Mouse (Mus musculus) lung, embryonic 14.5 days (tissue): ENCODE results near the gene Eipr1. TPM values are rescaled to one million over a fixed set of nuclear protein-coding genes. Genes with fewer than 3 reads are reported as not detected.
"Not testable (repeated sequence)": the region's sequence is repeated elsewhere in the genome, so short reads cannot be mapped to it uniquely, and the experiment has no call there.

Experiments used
- ATAC-seq: fragments of 200-750 bp; cut with Nextera tagmentation; 2 replicates; pipeline ENCODE4 v1.8.0; 2017; ENCODE audit warnings: mild to moderate bottlenecking, moderate TSS enrichment, moderate library complexity; ENCODE audit not compliant: insufficient read depth
- DNase-seq: peaks from one replicate; pipeline ENCODE4 v3.0.0-alpha.2; 2015
- H3K27ac ChIP-seq: fragments of 300-500 bp; sonication (generic); 2 replicates; pipeline ENCODE4 v1.5.1; 2014; ENCODE audit warnings: low read depth, mild to moderate bottlenecking, moderate library complexity
- H3K27me3 ChIP-seq: fragments of 300-500 bp; sonication (generic); 2 replicates; pipeline ENCODE4 v1.6.1; 2014; ENCODE audit warnings: low read length, control low read depth; ENCODE audit not compliant: insufficient read depth
- H3K36me3 ChIP-seq: fragments of 300-500 bp; sonication (generic); 2 replicates; pipeline ENCODE4 v1.6.1; 2014; ENCODE audit warnings: control low read depth; ENCODE audit not compliant: insufficient read depth
- H3K4me1 ChIP-seq: fragments of 300-500 bp; sonication (generic); 2 replicates; pipeline ENCODE4 v1.6.1; 2014; ENCODE audit warnings: antibody characterized with exemption, control low read depth; ENCODE audit not compliant: insufficient read depth
- H3K4me2 ChIP-seq: fragments of 300-500 bp; sonication (generic); 2 replicates; pipeline ENCODE4 v1.6.1; 2014; ENCODE audit warnings: mild to moderate bottlenecking
- H3K4me3 ChIP-seq: fragments of 300-500 bp; sonication (generic); 2 replicates; pipeline ENCODE4 v1.5.1; 2014; ENCODE audit warnings: low read depth, low read length
- H3K9ac ChIP-seq: fragments of 300-500 bp; sonication (generic); 2 replicates; pipeline ENCODE4 v1.6.1; 2014
- H3K9me3 ChIP-seq: fragments of 300-500 bp; sonication (generic); 2 replicates; pipeline ENCODE4 v1.6.1; 2016; ENCODE audit warnings: low read depth, low read length, control low read depth
- CTCF ChIP-seq: IDR thresholded peaks from 2 replicates; pipeline ENCODE4 v1.5.1; 2016; ENCODE audit warnings: antibody characterized with exemption, low read depth
- WGBS: fragments of 180-500 bp; shearing (Covaris S2); extraction: QIAGEN DNeasy Blood & Tissue Kit; methylation state at CpG from one replicate; pipeline ENCODE4 v1.1.7; 2014; 5-methylcytosine and 5-hydroxymethylcytosine counted together
- polyA plus RNA-seq: library from polyadenylated mRNA; unstranded; fragments of >200 nt; fragmentation: Nextera tagmentation; extraction: Ambion mirVana; gene quantifications from 2 replicates; pipeline ENCODE4 v1.2.1, GENCODE M21; 2014

The Eipr1 gene
- polyA plus RNA-seq, 1 experiment from 2014 or later: 28.5 TPM

DNA sequence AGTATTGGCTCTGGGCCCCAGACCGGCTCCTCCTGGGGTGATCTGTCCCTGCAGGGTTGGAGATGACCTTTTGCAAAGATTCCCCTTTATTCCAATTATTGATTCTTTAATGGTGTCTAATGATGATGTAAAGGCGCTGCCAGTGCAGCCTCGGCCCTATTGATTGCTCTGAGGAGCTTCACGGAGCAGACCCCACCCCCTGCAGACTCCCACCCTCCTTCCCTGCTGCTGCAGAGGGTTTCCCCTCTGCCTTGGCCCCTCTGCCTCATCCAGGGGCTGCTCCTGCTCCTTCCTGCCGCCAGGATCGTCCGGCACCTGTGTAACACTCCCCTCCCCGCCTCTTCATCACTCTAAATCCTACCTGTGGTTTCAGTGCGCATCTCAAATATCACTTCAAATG is 156.2 kb downstream of the Eipr1 start:
- 29% methylated on average over 9 of the region's 9 CpGs for WGBS
- Histone ChIP-seq H3K4me3 (no peak overlapping the region), H3K4me2 (no peak overlapping the region), H3K27ac (no peak overlapping the region), H3K9ac (no peak overlapping the region), H3K4me1 (peaks cover 2% of the 10 kb centered on the region; the same call in 1 of the 2 replicates), H3K9me3 (no peaks in the 10 kb centered on the region), H3K27me3 (no peaks in the 10 kb centered on the region), H3K36me3 (no peaks in the 10 kb centered on the region)
- DNase-seq (no peak), ATAC-seq (no peak)
- no peak for TF ChIP-seq CTCF

DNA sequence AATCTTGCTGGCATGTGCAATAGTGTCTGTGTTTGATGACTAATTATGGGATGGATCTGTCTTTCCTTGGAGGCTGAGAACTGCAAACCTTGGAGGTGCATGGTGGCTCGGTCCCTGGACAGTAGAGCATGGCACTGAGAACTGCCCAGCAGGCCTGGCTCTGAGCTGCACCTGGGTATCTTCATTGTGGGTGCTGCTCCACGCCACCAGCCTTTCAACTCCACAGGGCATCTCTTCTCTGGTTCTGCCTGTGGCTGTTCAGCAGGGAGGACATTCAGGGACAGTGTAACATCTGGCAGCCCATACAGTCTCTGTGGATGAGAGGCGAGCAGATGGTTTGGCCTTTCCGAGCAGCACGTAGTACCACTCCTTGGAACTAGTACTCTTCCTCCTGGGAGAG is 158.2 kb downstream of the Eipr1 start:
- DNase-seq (no peak), ATAC-seq (no peak)
- Histone ChIP-seq H3K36me3 (no peaks in the 10 kb centered on the region), H3K4me3 (no peak overlapping the region), H3K4me2 (no peak overlapping the region), H3K9me3 (no peaks in the 10 kb centered on the region), H3K9ac (no peak overlapping the region), H3K27me3 (no peaks in the 10 kb centered on the region), H3K4me1 (peaks cover 2% of the 10 kb centered on the region; the same call in 1 of the 2 replicates), H3K27ac (no peak overlapping the region)
- WGBS: 90% methylated on average over 5 of the region's 5 CpGs
- no peak for TF ChIP-seq CTCF

DNA sequence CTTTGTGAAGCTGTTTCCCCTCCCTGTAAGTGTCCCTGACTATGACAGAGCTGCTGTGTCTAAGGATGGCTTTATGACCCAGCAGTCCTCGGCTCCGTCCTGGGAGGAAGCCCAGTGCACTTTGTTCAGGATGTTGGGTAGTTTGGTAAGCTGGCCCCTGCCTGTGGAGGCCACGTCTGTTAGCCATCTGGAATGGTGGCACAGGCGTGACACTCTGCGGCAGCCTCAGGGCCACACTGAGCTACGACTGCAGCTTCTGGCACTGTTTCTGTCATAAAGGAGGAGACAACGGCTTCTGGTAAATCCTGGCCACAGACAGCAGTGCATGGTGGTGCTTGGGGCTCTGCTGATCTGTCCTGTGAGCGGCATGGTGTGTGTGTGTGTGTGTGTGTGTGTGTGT is 159.0 kb downstream of the Eipr1 start:
- Histone ChIP-seq H3K27me3 (no peaks in the 10 kb centered on the region), H3K36me3 (no peaks in the 10 kb centered on the region), H3K4me1 (peaks cover 2% of the 10 kb centered on the region; the same call in 1 of the 2 replicates), H3K9me3 (no peaks in the 10 kb centered on the region), H3K9ac (no peak overlapping the region), H3K4me3 (no peak overlapping the region), H3K4me2 (no peak overlapping the region), H3K27ac (no peak overlapping the region)
- ATAC-seq: no peak; the same call in 1 of the 2 replicates
- 51% methylated on average over 8 of the region's 8 CpGs for WGBS
- no peak for DNase-seq
- TF ChIP-seq CTCF: no peak

DNA sequence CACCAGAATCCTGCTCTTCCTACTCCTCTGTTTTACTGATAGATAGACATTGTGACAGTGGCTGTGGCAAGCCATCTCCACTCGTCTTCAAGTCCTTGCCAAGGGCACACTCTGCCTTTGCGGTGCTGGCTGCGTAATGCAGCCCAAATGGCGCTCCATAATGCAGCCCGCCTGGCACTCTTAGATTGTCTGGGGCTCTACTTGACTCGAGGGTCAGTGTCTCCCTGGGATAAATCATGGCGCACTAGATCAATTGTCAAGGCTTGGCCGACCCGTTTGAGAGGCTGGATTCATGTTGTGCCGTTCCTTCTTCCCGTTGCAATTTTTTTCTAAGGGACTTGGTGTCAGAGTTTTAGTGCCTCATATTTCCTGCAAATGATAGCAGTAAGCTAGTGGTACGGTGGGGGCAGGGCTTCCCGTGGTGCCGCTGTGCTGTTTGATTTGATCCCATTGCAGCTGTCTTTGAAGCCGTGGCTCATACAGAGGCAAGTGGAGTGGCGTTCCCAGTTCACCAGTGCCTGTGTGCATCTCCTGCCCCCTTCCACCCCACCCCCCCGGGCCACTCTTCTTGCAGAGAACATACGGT is 160.8 kb downstream of the Eipr1 start:
- Histone ChIP-seq H3K4me3 (no peak overlapping the region), H3K9me3 (no peaks in the 10 kb centered on the region), H3K27ac (no peak overlapping the region), H3K36me3 (no peaks in the 10 kb centered on the region), H3K4me2 (no peak overlapping the region), H3K27me3 (no peaks in the 10 kb centered on the region), H3K4me1 (0 out of 2 replicates have a peak, but pooled peaks cover 2% of the 10 kb centered on the region), H3K9ac (no peak overlapping the region)
- no peak for TF ChIP-seq CTCF
- ATAC-seq: peak; percentile 47; the same call in 1 of the 2 replicates
- 45% methylated on average over 18 of the region's 18 CpGs for WGBS
- peak; percentile 59 for DNase-seq

- no peak overlapping the region for H3K4me2 ChIP-seq
- DNase-seq (no peak), ATAC-seq (no peak)
- no peak overlapping the region for H3K9ac ChIP-seq
- no peaks in the 10 kb centered on the region for H3K4me1 ChIP-seq
- 48% methylated on average over 3 of the region's 3 CpGs for WGBS
- no peaks in the 10 kb centered on the region for H3K27me3 ChIP-seq
- no peak overlapping the region for H3K4me3 ChIP-seq
- no peaks in the 10 kb centered on the region for H3K36me3 ChIP-seq
- no peak for TF ChIP-seq CTCF
- H3K9me3 ChIP-seq: no peaks in the 10 kb centered on the region
- no peak overlapping the region for H3K27ac ChIP-seq
Measured at GRCm38 (mm10) chr12:28913099-28913498, 161.5 kb downstream of the Eipr1 start.

DNA sequence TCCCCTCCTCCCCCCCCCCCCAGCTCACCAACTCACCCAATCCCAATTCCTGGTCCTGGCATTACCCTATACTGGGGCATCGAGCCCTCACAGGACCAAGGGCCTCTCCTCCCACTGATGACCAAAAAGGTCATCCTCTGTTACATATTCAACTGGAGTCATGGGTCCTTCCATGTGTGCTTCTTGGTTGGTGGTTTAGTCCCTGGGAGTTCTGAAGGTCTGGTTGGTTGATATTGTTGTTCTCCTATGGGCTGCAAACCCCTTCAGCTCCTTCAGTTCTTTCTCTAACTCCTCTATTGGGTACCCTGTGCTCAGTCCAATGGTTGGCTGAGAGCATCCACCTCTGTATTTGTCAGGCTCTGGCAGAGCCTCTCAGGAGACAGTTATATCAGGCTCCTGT is 162.5 kb downstream of the Eipr1 start:
- H3K4me1 ChIP-seq, ATAC-seq, H3K9ac ChIP-seq, H3K36me3 ChIP-seq, H3K27me3 ChIP-seq, H3K4me3 ChIP-seq, H3K27ac ChIP-seq, H3K4me2 ChIP-seq, DNase-seq, H3K9me3 ChIP-seq: not testable (repeated sequence)
- 85% methylated on average over 1 of the region's 1 CpGs for WGBS

Other genes starting within 250 kb of the Eipr1 start
- gene Dcdc2c, start 199.4 kb upstream of the Eipr1 start, polyA plus RNA-seq: 0.37 TPM in 1 of 2 replicates, not detected in the other
- not detected in 2 replicates for gene Allc, start 169.3 kb upstream of the Eipr1 start, polyA plus RNA-seq
- gene Colec11, start 128.4 kb upstream of the Eipr1 start, polyA plus RNA-seq: 2.6 and 3.4 TPM in 2 replicates
- 950 and 1,052 TPM in 2 replicates for gene Rps7, start 115.8 kb upstream of the Eipr1 start, polyA plus RNA-seq
- gene Rnaseh1, start 102.2 kb upstream of the Eipr1 start, polyA plus RNA-seq: 30.0 and 32.8 TPM in 2 replicates
- gene Adi1, start 76.6 kb upstream of the Eipr1 start, polyA plus RNA-seq: 80.8 and 83.7 TPM in 2 replicates
- gene Trappc12, start 1.3 kb upstream of the Eipr1 start, polyA plus RNA-seq: 41.7 and 43.5 TPM in 2 replicates